Mouse (Mus musculus) embryonic facial prominence, embryonic 10.5 days (tissue): ENCODE measurements around the gene Hddc3. TPM values are rescaled to one million over a fixed set of nuclear protein-coding genes. Genes with fewer than 3 reads are reported as not detected.

Experiments used
- DNase-seq: peaks from one replicate; pipeline ENCODE4 v3.0.0-alpha.2; 2017; ENCODE audit warnings: low spot score
- H3K27ac ChIP-seq: fragments of 300-500 bp; sonication (generic); replicated peaks from 2 replicates; pipeline ENCODE4 v1.5.1; 2016; ENCODE audit warnings: mild to moderate bottlenecking
- H3K27me3 ChIP-seq: fragments of 300-500 bp; sonication (generic); replicated peaks from 2 replicates; pipeline ENCODE4 v1.6.1; 2016; ENCODE audit warnings: low read depth, mild to moderate bottlenecking; ENCODE audit not compliant: poor library complexity, severe bottlenecking
- H3K36me3 ChIP-seq: fragments of 300-500 bp; sonication (generic); replicated peaks from 2 replicates; pipeline ENCODE4 v1.6.1; 2016; ENCODE audit warnings: mild to moderate bottlenecking, moderate library complexity
- H3K4me1 ChIP-seq: fragments of 300-500 bp; sonication (generic); 2 replicates; pipeline ENCODE4 v1.6.1; 2016
- H3K4me3 ChIP-seq: fragments of 300-500 bp; sonication (generic); 2 replicates; pipeline ENCODE4 v1.5.1; 2016; ENCODE audit warnings: mild to moderate bottlenecking, moderate library complexity
- H3K9me3 ChIP-seq: fragments of 300-500 bp; sonication (generic); 2 replicates; pipeline ENCODE4 v1.6.1; 2016; ENCODE audit warnings: mild to moderate bottlenecking
- WGBS: fragments of 180-500 bp; shearing (Covaris S2); methylation state at CpG from one replicate; pipeline ENCODE4 v1.1.7; 2016; 5-methylcytosine and 5-hydroxymethylcytosine counted together
- polyA plus RNA-seq: library from polyadenylated mRNA; unstranded; fragments of >200 nt; fragmentation: Nextera tagmentation; extraction: Ambion mirVana; gene quantifications from 2 replicates; pipeline ENCODE4 v1.2.1, GENCODE M21; 2016

Gene Hddc3
- polyA plus RNA-seq, 1 experiment from 2014 or later: 30.3 TPM

- 86% methylated on average over 12 of the region's 12 CpGs for WGBS
- no peaks in the 10 kb centered on the region for H3K9me3 ChIP-seq
These were observed 30.9 kb downstream of the Hddc3 start for GRCm38 (mm10) chr7:80373850-80374249.

GRCm38 (mm10) chr7:80374280-80374679 lies 31.4 kb downstream of the Hddc3 start:
- WGBS: 66% methylated on average over 3 of the region's 3 CpGs
- H3K27me3 ChIP-seq: peaks cover 12% of the 10 kb centered on the region; the same call in 1 of the 2 replicates
- H3K4me1 ChIP-seq: peaks cover 22% of the 10 kb centered on the region
- H3K9me3 ChIP-seq: no peaks in the 10 kb centered on the region
- no peak overlapping the region for H3K27ac ChIP-seq
- H3K36me3 ChIP-seq: peaks cover 4% of the 10 kb centered on the region; the same call in 1 of the 2 replicates
- DNase-seq: no peak
- no peak overlapping the region for H3K4me3 ChIP-seq

More at GRCm38 (mm10) chr7:80373850-80374249, 30.9 kb downstream of the Hddc3 start:
- Histone ChIP-seq H3K4me1 (peaks cover 25% of the 10 kb centered on the region), H3K27me3 (peaks cover 12% of the 10 kb centered on the region; the same call in 1 of the 2 replicates), H3K4me3 (no peak overlapping the region), H3K27ac (no peak overlapping the region), H3K36me3 (peaks cover 8% of the 10 kb centered on the region)
- DNase-seq: no peak

GRCm38 (mm10) chr7:80374733-80375132 lies 31.8 kb downstream of the Hddc3 start:
- 90% methylated on average over 3 of the region's 3 CpGs for WGBS
- no peak for DNase-seq
- Histone ChIP-seq H3K27ac (no peak overlapping the region), H3K4me1 (peaks cover 17% of the 10 kb centered on the region), H3K4me3 (no peak overlapping the region), H3K27me3 (peaks cover 12% of the 10 kb centered on the region; the same call in 1 of the 2 replicates), H3K9me3 (no peaks in the 10 kb centered on the region), H3K36me3 (peaks cover 7% of the 10 kb centered on the region; the same call in 1 of the 2 replicates)

DNA sequence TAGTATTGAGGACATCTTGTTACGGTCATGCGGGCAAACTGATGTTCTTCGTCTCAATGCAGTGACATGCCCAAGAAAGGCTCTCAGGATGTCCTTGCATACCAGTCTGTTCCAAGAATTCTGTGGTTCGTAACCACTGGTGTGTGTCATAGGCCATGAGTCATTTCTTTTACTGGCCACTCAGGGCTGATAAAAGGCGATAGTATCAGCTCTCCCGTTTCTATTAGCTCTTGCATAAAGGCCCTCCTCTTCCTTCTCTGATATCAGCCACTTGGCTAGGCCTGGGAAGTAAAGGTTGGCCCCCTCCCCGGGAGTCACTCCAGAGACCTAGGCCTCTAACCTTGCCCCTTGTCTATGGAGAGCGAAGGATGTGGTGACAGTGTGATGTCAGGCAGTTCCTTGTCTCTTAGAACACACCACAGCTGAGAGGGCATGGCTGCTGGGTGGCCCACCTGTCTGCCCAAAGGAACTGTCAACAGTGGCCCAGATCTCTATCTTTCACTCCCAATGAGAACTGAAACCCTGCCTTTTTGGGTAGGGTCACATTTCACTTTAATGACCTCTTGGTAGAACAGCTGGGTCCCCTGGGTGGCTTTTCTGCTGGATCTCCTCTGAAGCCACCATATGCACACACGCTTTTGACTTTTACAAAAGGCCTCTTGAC lies 32.6 kb downstream of the Hddc3 start:
- Histone ChIP-seq H3K36me3 (peaks cover 7% of the 10 kb centered on the region; the same call in 1 of the 2 replicates), H3K4me1 (peaks cover 9% of the 10 kb centered on the region; the same call in 1 of the 2 replicates), H3K27me3 (peaks cover 12% of the 10 kb centered on the region; the same call in 1 of the 2 replicates), H3K4me3 (no peak overlapping the region), H3K9me3 (no peaks in the 10 kb centered on the region), H3K27ac (no peak overlapping the region)
- 86% methylated on average over 9 of the region's 9 CpGs for WGBS
- no peak for DNase-seq

DNA sequence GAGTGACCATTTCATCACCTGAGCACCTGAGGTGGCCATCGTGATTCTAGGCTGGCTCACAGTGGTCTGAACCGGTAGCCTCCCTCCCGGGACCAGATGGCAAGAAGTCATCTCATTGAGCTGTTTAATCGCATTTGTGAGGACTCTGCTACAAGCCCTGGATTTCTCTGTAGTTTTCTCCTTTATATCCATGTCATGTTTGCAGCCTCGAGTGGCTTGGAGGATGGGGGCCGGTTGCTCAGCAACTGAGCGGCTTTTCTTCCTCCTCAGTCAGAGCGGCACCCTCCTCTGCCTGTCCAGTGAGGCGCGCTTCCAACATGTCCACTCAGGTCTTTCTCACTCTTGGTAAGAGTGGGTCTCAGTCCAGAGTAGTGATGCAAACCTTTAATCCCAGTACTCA lies 33.3 kb downstream of the Hddc3 start:
- Histone ChIP-seq H3K36me3 (peaks cover 7% of the 10 kb centered on the region; the same call in 1 of the 2 replicates), H3K4me1 (peaks cover 5% of the 10 kb centered on the region; the same call in 1 of the 2 replicates), H3K27ac (no peak overlapping the region), H3K4me3 (no peak overlapping the region), H3K9me3 (no peaks in the 10 kb centered on the region), H3K27me3 (peaks cover 17% of the 10 kb centered on the region)
- WGBS: 85% methylated on average over 10 of the region's 10 CpGs
- no peak for DNase-seq

DNA sequence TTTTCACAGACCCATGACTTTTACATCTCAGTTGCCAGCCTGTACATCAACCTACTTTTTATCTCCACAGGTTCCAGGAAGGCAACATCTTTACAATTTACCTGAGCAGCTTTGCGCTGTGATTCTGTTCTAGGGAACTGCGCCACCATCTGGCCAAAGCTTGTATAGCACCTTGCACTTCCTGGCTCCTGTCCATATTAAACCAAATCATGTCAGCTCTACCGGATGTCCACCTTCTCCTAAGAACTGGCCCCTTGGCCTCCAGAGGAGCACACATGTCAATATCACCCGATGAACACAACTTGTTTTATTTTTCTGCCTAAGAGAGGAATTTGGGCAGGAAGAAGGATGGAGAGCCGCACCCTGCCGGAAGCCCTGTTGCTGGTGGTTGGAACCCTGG lies 34.6 kb downstream of the Hddc3 start:
- 38% methylated on average over 6 of the region's 6 CpGs for WGBS
- H3K4me1 ChIP-seq: peaks cover 11% of the 10 kb centered on the region

GRCm38 (mm10) chr7:80379531-80379930 lies 36.6 kb downstream of the Hddc3 start:
- Histone ChIP-seq H3K4me1 (peaks cover 18% of the 10 kb centered on the region), H3K36me3 (peaks cover 15% of the 10 kb centered on the region; the same call in 1 of the 2 replicates), H3K9me3 (no peaks in the 10 kb centered on the region), H3K4me3 (no peak overlapping the region), H3K27me3 (peaks cover 32% of the 10 kb centered on the region), H3K27ac (no peak overlapping the region)
- peak; percentile 51 for DNase-seq
- 67% methylated on average over 13 of the region's 13 CpGs for WGBS

More for the DNA sequence above, 34.6 kb downstream of the Hddc3 start:
- no peak overlapping the region for H3K27ac ChIP-seq
- H3K36me3 ChIP-seq: peaks cover 10% of the 10 kb centered on the region; the same call in 1 of the 2 replicates
- H3K27me3 ChIP-seq: peaks cover 25% of the 10 kb centered on the region
- no peak overlapping the region for H3K4me3 ChIP-seq
- no peaks in the 10 kb centered on the region for H3K9me3 ChIP-seq
- DNase-seq: peak; percentile 72

DNA sequence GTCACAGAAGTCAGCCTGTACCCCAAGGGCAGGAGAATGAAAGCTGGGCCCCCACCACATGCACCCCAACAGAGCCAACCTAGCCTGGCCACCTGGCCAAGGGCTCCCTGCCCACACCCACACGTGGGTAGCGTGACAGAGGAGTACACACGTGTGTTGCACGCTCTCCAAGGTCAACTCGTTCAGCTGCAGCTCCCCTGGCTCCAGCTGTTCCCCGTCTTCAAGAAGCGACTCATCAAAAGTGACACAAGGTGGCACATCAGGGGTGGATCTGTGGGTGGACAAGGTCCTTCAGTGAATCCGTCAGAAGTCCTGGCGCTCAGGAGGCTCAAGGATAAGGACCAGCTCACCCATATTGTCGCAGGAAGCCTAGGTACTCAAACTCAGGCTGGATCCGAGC lies 40.0 kb downstream of the Hddc3 start:
- H3K27me3 ChIP-seq: peaks cover 47% of the 10 kb centered on the region

DNA sequence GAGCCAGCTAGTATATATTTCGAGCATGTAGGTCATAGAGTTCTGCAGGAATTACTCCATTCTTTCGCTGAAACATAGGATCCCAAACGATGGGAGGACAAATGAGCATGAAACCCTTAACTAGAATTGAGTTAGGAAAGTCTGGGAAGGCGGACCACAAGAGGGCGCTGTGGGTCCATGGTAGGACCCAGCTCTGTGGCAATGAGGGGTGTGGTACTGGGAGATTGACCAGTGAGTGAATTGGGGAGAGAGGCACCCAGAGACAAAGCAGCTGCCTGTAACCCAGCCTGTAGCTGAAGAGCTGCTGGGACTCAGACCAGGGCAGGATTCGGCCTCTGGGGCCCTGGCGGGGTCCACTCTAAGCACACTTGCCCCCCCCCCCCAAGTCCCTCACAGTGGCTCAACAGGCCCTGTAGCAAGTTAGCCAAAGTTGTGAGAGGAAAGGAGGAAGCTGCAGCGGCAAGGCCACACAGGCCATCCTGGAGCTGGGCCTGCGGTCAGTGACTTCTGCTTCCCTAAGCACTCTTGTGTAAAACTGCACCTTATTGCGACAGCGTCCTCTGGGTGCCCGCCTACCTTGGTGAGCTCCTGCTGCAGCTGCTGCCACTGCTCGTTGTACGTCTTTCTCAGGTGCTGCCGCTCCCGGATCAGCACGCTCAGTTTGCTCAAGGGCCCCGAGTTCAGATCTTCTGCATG lies 43.5 kb downstream of the Hddc3 start:
- peaks cover 41% of the 10 kb centered on the region for H3K4me1 ChIP-seq
- H3K27me3 ChIP-seq: peaks cover 46% of the 10 kb centered on the region
- peak overlapping the region; percentile 85 for H3K27ac ChIP-seq
- no peaks in the 10 kb centered on the region for H3K9me3 ChIP-seq
- DNase-seq: peak; percentile 92
- 35% methylated on average over 18 of the region's 18 CpGs for WGBS
- peaks cover 30% of the 10 kb centered on the region for H3K36me3 ChIP-seq
- H3K4me3 ChIP-seq: peak overlapping the region; percentile 57

More for the DNA sequence above, 40.0 kb downstream of the Hddc3 start:
- Histone ChIP-seq H3K4me1 (peaks cover 30% of the 10 kb centered on the region), H3K4me3 (no peak overlapping the region), H3K36me3 (peaks cover 15% of the 10 kb centered on the region; the same call in 1 of the 2 replicates), H3K27ac (no peak overlapping the region), H3K9me3 (no peaks in the 10 kb centered on the region)
- DNase-seq: no peak
- 74% methylated on average over 11 of the region's 11 CpGs for WGBS

DNA sequence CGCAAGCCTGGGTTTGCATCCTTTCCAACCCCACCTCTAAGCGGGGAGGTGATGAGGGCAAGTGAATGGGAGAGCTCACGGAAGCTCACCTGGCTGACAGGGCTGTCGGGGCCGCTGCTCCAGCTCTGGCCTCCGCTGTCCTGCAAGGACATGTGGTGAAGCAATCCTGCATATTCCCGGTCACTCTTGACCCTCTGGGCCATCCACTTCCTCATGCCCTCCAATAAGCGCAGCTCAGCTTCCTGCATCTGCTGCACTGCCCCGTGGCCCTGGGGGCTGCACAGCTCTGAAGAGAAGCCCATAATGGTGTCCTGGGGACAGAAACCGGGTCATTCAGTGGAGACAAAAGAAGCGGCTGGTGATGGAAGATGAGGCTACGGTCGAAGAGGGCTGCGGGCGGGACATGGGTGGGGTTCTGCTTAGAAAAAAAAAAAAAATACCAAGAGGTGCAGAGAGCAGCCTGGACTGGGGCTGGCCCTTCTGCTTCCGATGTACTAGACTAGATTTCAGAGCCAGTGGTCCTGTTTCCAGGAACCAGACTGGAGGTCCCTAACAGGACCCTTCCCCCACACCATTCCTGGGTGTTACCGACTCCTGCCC lies 44.2 kb downstream of the Hddc3 start:
- peak; percentile 28 for DNase-seq
- peaks cover 37% of the 10 kb centered on the region for H3K36me3 ChIP-seq
- H3K4me1 ChIP-seq: peaks cover 39% of the 10 kb centered on the region
- peaks cover 38% of the 10 kb centered on the region for H3K27me3 ChIP-seq
- 17% methylated on average over 17 of the region's 17 CpGs for WGBS
- H3K9me3 ChIP-seq: no peaks in the 10 kb centered on the region
- peak overlapping the region; percentile 85 for H3K27ac ChIP-seq
- H3K4me3 ChIP-seq: peak overlapping the region; percentile 57

GRCm38 (mm10) chr7:80387633-80388543 lies 45.0 kb downstream of the Hddc3 start, which contains the start of gene Fes:
Gene Fes, minus strand, starts transcription at chr7:80387946.
- 5% methylated on average over 33 of the region's 33 CpGs for WGBS
- Histone ChIP-seq H3K27ac (peak within 1 kb of the TSS; percentile 85), H3K36me3 (peaks cover 37% of the 10 kb centered on the region), H3K4me1 (peaks cover 31% of the 10 kb centered on the region), H3K9me3 (no peaks in the 10 kb centered on the region), H3K27me3 (peaks cover 31% of the 10 kb centered on the region), H3K4me3 (peak within 1 kb of the TSS; percentile 57)
- peak; percentile 71 for DNase-seq
